Mouse (Mus musculus) thymus, postnatal 10 days (tissue): ENCODE results near the gene Sdccag8.

Experiments
- DNase-seq, 2 experiments: peaks; one replicate each; pipeline ENCODE4 v3.0.0; 2021; ENCODE audit warnings: low spot score in 2 of 2

Sdccag8 gene

GRCm38 (mm10) chr1:176985691-176986090, 171.2 kb downstream of the Sdccag8 start:
- DNase-seq, result no peak

DNA sequence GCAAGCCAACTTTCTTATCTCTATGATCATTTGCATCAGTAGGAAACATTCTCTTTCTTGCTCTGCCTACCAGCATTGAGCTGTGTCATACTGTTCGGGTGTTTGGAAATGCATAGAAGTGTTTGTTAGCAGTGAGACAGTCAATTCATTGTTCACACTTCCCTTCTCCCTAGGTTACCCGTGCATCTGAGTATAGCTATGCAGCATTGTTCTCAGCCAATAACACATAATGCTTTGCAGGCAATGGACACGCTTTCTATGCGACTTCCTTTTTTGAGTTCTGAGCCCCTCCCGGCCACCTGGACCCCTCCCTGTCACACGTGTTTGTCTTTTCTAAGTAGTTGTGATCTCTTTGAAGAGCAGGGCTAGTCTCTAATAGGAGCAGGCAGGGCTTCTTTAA, 171.8 kb downstream of the Sdccag8 start:
- no peak for DNase-seq

DNA sequence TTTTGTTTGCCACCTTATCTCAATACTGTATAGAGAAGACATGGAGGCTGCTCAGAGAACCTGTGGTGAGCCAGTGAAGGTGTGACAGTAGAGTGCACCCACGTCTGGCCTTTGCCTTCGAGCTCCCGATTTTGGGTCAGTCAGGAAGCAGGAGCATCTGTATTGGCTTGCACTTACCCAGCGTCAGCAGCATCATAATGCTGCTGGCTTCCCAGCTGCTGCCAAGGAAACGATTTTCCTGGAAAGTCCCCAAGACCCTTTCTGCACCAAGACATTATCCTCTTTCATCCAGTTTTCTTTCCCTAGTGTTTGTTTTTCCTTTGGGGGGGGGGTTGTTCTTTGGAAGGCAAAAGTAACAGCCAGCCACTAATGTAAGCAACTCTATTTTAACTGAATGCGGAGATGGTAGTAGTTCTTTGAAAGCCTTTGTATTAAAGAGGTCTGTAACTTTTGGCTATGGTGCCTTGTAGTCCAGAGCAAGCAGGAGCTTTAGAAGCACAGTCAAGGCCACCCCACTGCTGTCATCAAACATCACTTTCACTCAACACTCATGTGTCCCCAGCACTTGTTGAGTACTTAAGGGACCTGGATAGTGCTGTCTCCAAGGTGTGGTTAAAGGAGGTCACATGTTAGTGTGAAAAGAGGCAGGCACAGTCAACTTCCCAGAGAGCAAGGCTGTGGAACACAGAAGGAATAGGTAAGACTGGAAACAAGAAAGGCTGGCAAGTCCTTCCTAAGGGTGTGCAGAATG, 172.7 kb downstream of the Sdccag8 start:
- DNase-seq, result no peak

DNA sequence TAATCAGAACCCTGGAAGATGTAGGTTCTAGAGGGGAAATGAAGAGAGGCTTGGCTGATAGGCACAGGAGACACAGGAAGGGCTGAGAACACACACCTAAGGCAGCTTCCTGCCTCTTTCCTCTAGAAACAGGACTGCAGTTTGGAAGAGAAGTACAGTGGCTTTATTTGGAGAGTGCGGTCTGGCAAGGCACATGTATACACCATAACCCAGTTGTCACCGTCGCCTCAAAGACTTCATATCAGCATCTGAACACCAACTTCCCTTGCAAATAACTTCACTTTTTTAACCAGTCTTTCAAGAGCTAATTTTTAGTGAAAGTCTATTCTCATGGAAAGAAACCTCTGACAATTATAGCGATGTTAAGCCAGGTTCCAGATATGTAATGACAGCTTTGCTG, 177.0 kb downstream of the Sdccag8 start:
- DNase-seq, result no peak

GRCm38 (mm10) chr1:176992517-176992916, 178.1 kb downstream of the Sdccag8 start:
- DNase-seq, result no peak

DNA sequence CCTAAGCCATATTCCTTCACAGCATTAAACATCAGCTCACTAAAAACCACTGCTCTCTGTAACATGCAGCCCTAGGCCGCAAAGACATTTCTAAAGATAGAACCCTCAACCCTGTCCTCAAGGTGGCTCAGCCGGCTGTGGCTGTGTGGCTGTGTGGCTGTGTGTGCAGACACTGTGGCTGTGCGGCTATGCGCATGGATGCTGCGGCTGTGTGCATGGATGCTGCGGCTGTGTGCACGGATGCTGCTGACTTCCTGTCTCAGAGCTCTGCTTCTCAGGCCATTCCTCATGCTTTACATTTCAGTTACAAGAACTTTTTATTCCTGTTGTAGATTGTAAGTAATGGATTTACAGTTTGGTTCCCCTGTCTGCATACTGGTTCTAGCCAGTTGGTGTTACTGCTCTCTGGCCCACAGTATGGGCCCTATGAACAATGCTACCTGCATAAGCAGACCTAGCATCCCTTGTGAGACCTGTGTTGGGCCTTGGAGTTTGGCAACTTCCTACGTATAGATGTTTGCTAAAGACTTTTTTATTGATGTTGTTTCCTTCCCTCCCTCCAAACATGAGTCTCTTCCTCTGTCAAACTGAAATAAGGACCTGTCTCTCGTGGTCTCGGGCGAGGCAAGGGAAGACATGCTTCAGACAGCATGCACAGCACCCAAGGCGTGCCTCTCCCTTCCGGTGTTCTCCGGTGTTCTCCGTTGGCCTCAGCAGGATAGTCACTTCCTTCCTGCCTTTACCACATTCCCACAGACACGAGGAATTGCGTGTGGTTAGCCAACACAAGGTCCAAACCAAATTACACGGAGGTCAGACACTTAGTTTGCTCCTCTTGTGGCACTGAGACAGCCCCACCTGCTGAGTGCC, 178.9 kb downstream of the Sdccag8 start:
- DNase-seq, result peak; percentile 35 to 51

GRCm38 (mm10) chr1:176994087-176994486, 179.6 kb downstream of the Sdccag8 start:
- no peak for DNase-seq

GRCm38 (mm10) chr1:176994707-176995418, 180.4 kb downstream of the Sdccag8 start:
- no peak for DNase-seq

GRCm38 (mm10) chr1:176995419-176995775, 180.9 kb downstream of the Sdccag8 start:
- no peak for DNase-seq

DNA sequence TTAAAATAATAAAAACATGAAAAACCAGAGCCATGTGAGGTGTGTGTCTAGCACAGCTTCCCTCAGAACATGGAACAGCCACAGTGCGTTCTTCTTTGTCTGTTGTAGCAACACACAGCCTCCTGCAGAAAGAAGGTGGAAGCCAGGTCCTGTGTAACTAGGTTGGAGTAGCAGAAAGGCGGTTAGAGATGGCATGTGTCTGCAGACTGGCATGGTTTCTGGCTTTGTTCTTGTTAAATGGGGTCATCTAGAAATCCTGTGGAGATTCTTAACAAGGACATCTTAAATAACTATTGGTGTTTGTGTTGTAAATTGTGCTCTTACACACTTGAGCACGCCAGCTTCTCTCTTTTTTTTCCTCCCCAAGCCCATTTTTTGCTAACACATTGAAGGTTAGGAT, 181.7 kb downstream of the Sdccag8 start:
- DNase-seq, result no peak

DNA sequence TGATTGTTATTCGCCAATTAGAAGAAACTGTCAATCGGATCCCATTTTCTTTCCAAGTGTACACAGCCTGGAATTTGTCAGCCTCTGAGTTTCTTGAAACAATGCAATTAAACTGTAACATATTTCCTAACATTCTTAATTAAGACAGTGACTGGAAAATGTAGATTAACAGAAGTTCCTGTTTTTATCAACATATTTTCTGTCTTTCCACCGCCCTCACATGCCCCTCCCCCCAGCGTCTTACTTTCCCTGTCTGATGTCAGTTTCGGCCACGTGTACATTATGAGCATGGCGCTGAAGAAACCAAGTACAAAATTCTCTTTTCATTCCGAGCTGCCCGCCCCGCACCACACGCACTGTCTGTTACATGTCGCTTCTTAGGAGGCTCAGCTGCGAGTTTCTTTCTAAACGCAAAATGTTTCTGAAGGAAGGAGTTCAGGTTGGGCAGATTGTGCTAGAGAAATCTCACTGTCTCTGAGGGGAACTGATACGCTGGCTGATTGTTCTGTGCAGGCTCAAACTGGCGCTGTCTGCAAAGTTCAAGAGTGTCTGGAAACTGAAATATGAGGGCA, 182.3 kb downstream of the Sdccag8 start:
- peak; percentile 34 to 58 for DNase-seq

DNA sequence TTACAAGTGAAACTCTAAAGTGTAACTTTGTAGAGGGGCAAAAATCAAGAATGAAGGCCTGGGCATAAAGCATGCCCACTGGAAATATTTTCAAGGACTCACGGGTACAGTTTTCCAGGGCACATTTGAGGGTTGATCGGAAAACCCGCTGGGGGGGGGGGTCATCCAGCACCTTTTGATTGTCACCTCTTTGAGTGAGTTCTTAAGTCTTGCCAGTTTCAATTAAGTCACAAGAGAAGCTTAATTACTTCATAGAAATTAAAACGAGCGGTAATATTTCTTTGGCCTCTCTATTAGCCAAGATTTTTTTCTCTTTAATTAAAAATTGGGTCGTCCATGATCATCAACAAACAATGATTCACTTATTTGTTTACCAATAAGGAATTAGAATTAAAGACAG, 182.8 kb downstream of the Sdccag8 start:
- DNase-seq, result no peak

DNA sequence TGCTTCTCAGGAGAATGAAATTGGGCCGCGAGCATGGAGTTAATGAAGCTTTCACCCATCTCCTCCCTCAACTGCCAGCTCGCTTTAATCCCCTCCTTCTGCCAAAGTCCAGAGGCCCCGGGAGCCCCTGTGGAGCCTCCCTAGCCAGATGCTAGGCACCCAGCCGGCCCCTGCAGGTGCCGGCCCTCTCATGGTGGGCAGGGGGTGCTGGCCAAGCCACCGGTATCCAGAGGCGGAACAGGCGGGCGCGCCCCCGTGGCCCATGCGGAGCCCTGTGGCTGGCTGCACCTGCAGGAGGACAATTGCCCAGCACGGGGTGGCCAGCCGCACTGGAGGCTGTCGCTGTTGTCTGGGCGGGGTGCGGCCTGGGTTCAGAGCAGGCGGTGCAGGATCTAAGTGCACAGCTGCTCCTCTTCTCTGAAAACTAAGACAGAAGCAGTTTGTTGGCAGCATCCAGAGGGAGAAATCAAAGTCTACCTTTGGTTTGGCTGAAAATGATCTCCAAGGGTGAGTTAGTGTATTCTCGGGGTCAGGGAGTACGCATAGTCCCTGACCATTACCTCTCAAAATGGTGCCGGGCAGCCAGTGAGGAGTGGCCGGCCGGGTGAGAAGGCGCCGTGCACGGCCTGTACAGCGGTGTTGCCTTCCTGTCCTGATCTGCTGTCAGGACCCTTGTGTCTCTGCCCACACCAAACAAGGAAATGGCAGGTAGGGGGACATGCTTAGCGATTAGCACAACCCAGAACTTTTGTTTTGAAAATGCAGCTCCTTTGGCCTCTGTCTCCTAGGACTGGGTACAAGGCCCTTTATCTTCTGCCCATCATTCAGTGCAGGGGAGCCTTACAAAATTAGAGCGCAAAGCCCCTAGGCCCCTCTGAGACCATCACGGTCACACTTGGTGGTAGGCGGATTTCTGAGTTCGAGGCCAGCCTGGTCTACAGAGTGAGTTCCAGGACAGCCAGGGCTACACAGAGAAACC, 183.5 kb downstream of the Sdccag8 start:
- DNase-seq, result no peak

- no peak for DNase-seq
These were observed 184.6 kb downstream of the Sdccag8 start for GRCm38 (mm10) chr1:176999011-176999410.

GRCm38 (mm10) chr1:177002951-177003350, 188.5 kb downstream of the Sdccag8 start:
- DNase-seq, result no peak

GRCm38 (mm10) chr1:177004041-177004741, 189.7 kb downstream of the Sdccag8 start:
- DNase-seq, result no peak

- DNase-seq, result no peak
These were observed 192.9 kb downstream of the Sdccag8 start for GRCm38 (mm10) chr1:177007405-177007804.

DNA sequence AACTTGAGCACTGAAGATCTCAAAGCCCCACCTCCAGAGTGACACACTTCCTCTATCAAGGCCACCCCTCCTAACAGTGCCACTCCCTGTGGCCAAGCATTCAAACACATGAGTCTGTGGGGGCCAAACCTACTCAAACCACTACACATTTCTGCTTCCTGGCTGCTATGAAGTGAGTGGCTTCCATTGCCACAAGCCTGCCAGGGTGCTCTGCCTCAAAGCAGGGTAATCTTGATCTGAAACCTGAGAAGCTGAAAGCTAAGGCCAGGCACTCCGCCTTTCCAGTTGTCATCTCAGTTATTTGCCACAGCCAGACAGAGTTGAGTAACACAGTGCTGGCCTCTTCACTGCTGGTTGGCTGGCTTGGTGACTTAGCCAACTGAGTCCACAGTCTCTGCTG, 194.3 kb downstream of the Sdccag8 start:
- no peak for DNase-seq

- no peak for DNase-seq
These were observed 195.6 kb downstream of the Sdccag8 start for GRCm38 (mm10) chr1:177010041-177010440.

GRCm38 (mm10) chr1:177010607-177011302, 196.3 kb downstream of the Sdccag8 start:
- DNase-seq, result no peak
